Mouse (Mus musculus) kidney, embryonic 16.5 days (tissue): ENCODE measurements around the gene Pacsin3. TPM values are rescaled to one million over a fixed set of nuclear protein-coding genes. Genes with fewer than 3 reads are reported as not detected.

Experiments used
- ATAC-seq: fragments of 200-750 bp; cut with Nextera tagmentation; 2 replicates; pipeline ENCODE4 v1.8.0; 2017; ENCODE audit warnings: moderate TSS enrichment; ENCODE audit not compliant: low FRiP score, low TSS enrichment
- H3K27ac ChIP-seq: fragments of 300-500 bp; sonication (generic); 2 replicates; pipeline ENCODE4 v1.5.1; 2014; ENCODE audit warnings: low read length
- H3K27me3 ChIP-seq: fragments of 300-500 bp; sonication (generic); 2 replicates; pipeline ENCODE4 v1.6.1; 2014; ENCODE audit warnings: low read length, control low read depth, mixed read lengths; ENCODE audit not compliant: insufficient read depth
- H3K36me3 ChIP-seq: fragments of 300-500 bp; sonication (generic); 2 replicates; pipeline ENCODE4 v1.6.1; 2014; ENCODE audit warnings: low read length, control low read depth, mixed read lengths; ENCODE audit not compliant: insufficient read depth
- H3K4me1 ChIP-seq: fragments of 300-500 bp; sonication (generic); 2 replicates; pipeline ENCODE4 v1.6.1; 2014; ENCODE audit warnings: low read length, control low read depth, mixed read lengths; ENCODE audit not compliant: insufficient read depth
- H3K4me2 ChIP-seq: fragments of 300-500 bp; sonication (generic); replicated peaks from 2 replicates; pipeline ENCODE4 v1.6.1; 2014; ENCODE audit warnings: low read depth, low read length
- H3K4me3 ChIP-seq: fragments of 300-500 bp; sonication (generic); 2 replicates; pipeline ENCODE4 v1.5.1; 2014; ENCODE audit warnings: mild to moderate bottlenecking, low read length
- H3K9ac ChIP-seq: fragments of 300-500 bp; sonication (generic); replicated peaks from 2 replicates; pipeline ENCODE4 v1.6.1; 2014; ENCODE audit warnings: low read length
- H3K9me3 ChIP-seq: fragments of 300-500 bp; sonication (generic); 2 replicates; pipeline ENCODE4 v1.6.1; 2016; ENCODE audit warnings: low read length, control low read depth
- WGBS: fragments of 180-500 bp; shearing (Covaris S2); extraction: QIAGEN DNeasy Blood & Tissue Kit; methylation state at CpG from one replicate; pipeline ENCODE4 v1.1.7; 2014; 5-methylcytosine and 5-hydroxymethylcytosine counted together
- polyA plus RNA-seq: library from polyadenylated mRNA; unstranded; fragments of >200 nt; fragmentation: Nextera tagmentation; extraction: Ambion mirVana; gene quantifications from 2 replicates; pipeline ENCODE4 v1.2.1, GENCODE M21; 2015

Pacsin3 gene
- polyA plus RNA-seq, 1 experiment from 2014 or later: 49.6 TPM

DNA sequence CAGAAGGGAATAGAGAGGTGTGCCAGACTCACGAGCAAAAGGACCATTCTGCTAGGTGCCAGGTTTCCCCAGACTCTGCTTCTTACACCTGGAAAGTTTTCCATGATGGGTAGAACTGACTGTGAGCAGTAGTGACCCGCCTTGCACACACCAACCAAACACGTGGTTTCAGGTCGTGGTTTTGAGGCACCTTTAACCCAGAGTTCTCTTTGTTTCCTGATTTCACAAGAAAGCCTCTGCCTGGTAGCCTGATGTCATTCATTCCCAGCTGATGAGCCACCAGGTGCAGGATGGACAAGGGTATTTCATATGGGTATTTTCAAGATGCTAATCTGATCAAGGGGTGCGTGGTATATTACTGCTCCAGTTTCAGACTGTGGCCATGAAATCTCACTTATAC is 13.2 kb upstream of the Pacsin3 start:
- WGBS: 72% methylated on average over 5 of the region's 5 CpGs
- no peaks in the 10 kb centered on the region for H3K4me1 ChIP-seq

DNA sequence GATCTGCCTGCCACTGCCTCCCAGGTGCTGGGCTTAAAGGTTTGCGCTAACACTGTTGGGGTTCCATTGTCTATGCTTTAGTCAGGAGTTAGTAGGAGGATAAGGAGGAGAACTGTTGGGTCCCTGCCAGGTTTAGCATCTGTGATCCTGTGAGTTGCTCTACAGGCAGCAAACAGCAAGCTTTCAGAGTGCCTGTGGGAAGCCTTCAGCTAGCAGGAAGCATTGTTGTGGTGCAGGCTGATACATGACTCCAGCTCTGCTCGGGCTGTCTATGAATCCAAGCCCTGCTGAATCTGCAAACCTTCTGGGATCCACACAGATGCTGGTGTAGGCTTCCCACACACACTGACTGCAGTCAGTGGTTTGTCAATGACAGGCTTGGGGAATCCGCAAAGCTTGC is 12.3 kb upstream of the Pacsin3 start:
- H3K4me3 ChIP-seq: no peak overlapping the region
- no peaks in the 10 kb centered on the region for H3K9me3 ChIP-seq
- H3K4me2 ChIP-seq: no peak overlapping the region
- H3K9ac ChIP-seq: no peak overlapping the region
- H3K36me3 ChIP-seq: no peaks in the 10 kb centered on the region
- no peak for ATAC-seq
- H3K4me1 ChIP-seq: no peaks in the 10 kb centered on the region
- H3K27ac ChIP-seq: no peak overlapping the region
- WGBS: 65% methylated on average over 3 of the region's 3 CpGs
- no peaks in the 10 kb centered on the region for H3K27me3 ChIP-seq

More for the DNA sequence above, 13.2 kb upstream of the Pacsin3 start:
- H3K27ac ChIP-seq: no peak overlapping the region
- no peaks in the 10 kb centered on the region for H3K9me3 ChIP-seq
- H3K4me2 ChIP-seq: no peak overlapping the region
- no peaks in the 10 kb centered on the region for H3K36me3 ChIP-seq
- no peak overlapping the region for H3K9ac ChIP-seq
- no peak for ATAC-seq
- H3K4me3 ChIP-seq: no peak overlapping the region
- no peaks in the 10 kb centered on the region for H3K27me3 ChIP-seq

DNA sequence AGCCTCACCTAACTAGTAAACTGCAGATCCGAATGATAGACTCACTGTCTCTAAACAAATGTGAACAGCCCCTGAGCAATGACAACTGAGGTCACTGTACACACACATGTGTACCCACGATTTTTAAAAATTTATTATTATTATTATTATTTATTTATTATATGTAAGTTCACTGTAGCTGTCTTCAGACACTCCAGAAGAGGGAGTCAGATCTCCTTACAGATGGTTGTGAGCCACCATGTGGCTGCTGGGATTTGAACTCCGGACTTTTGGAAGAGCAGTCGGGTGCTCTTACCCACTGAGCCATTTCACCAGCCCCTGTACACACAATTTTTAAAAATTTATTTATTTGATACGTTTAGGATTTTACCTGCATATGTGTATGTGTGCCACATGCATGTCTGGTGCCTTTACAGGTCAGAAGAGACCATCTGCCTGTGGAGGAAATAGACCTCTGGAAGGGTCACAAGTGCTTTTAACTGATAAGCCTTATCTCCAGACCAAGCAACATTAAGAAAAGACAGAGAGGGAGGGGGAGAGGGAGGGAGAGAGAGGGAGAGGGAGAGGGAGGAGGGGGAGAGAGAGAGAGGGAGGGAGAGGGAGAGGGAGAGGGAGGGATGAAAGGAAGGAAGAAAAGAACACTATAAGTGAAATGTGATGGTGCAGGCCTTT is 11.1 kb upstream of the Pacsin3 start:
- no peak overlapping the region for H3K4me2 ChIP-seq
- 80% methylated on average over 5 of the region's 5 CpGs for WGBS
- no peak overlapping the region for H3K9ac ChIP-seq
- H3K27ac ChIP-seq: no peak overlapping the region
- no peak overlapping the region for H3K4me3 ChIP-seq
- no peaks in the 10 kb centered on the region for H3K36me3 ChIP-seq
- H3K4me1 ChIP-seq: no peaks in the 10 kb centered on the region
- ATAC-seq: no peak
- no peaks in the 10 kb centered on the region for H3K27me3 ChIP-seq
- H3K9me3 ChIP-seq: no peaks in the 10 kb centered on the region

DNA sequence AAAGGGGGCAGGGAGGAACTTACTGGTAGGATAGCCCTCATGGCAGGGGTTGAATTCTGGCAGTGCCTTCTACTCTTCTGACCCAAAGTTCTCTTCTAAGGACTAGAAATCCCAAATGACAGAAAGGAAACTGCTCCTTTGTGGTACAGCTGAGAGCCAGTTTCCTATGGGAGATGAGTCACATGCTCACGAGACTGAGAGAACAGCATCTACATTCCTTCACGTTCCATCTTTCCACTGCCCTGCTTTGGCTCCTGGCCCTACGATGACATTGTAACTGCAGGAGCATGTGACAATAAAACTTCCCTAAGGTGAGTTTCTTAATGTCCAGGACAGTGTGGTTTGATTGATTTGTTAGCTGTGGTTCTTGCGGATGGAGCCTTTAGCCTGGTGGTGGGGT is 7.4 kb upstream of the Pacsin3 start:
- Histone ChIP-seq H3K4me3 (no peak overlapping the region), H3K36me3 (no peaks in the 10 kb centered on the region), H3K4me2 (no peak overlapping the region), H3K9me3 (no peaks in the 10 kb centered on the region), H3K27me3 (no peaks in the 10 kb centered on the region), H3K4me1 (no peaks in the 10 kb centered on the region), H3K9ac (no peak overlapping the region), H3K27ac (no peak overlapping the region)
- WGBS: 84% methylated on average over 4 of the region's 4 CpGs
- ATAC-seq: no peak

DNA sequence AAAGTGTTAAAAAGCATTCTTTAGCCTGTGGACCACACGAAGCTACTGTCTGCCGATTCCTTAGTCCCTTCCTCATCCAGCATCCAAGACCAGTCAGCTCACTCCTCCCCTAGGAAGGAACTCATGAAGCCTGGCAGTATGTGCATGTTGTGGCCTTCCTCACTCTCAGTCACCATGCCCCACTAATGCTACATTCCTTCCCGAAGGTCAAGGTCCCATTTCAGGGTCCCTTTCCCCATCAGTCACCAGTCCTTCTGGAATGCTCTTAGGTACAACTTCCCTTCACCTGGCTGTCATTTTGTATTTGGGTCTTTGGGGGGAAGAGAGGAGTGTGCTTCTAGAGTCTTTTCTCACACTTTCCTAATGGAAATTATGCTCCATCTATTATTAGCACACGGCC is 3.8 kb upstream of the Pacsin3 start:
- Histone ChIP-seq H3K9me3 (no peaks in the 10 kb centered on the region), H3K9ac (no peak overlapping the region), H3K27ac (no peak overlapping the region), H3K4me2 (no peak overlapping the region), H3K36me3 (no peaks in the 10 kb centered on the region), H3K4me1 (peaks cover 19% of the 10 kb centered on the region), H3K27me3 (peaks cover 13% of the 10 kb centered on the region; the same call in 1 of the 2 replicates), H3K4me3 (no peak overlapping the region)
- no peak for ATAC-seq
- 67% methylated on average over 4 of the region's 4 CpGs for WGBS

DNA sequence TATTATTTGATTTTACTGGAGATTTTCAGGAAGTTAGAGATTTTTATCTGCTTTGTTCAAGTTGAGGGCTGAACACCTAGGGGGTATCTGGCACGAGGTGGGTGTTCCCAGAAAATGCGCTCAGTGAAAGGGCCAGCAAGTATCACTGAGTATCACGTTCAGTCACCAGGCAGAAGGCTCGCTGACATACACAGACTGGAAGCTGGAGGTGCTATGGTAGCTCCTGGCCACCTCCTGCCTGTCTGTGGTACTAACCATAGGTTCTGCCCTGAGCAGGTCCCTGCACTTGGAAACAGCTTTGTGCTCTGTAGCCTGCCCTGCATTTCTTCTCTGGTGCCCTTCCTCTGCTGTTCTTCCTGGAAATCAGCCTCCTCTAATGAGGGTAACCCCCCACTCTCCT is 3.2 kb upstream of the Pacsin3 start:
- no peak for ATAC-seq
- Histone ChIP-seq H3K4me2 (no peak overlapping the region), H3K9ac (no peak overlapping the region), H3K4me1 (peaks cover 23% of the 10 kb centered on the region), H3K27ac (no peak overlapping the region), H3K4me3 (no peak overlapping the region), H3K27me3 (peaks cover 13% of the 10 kb centered on the region; the same call in 1 of the 2 replicates), H3K36me3 (no peaks in the 10 kb centered on the region), H3K9me3 (no peaks in the 10 kb centered on the region)
- WGBS: 50% methylated on average over 4 of the region's 4 CpGs

DNA sequence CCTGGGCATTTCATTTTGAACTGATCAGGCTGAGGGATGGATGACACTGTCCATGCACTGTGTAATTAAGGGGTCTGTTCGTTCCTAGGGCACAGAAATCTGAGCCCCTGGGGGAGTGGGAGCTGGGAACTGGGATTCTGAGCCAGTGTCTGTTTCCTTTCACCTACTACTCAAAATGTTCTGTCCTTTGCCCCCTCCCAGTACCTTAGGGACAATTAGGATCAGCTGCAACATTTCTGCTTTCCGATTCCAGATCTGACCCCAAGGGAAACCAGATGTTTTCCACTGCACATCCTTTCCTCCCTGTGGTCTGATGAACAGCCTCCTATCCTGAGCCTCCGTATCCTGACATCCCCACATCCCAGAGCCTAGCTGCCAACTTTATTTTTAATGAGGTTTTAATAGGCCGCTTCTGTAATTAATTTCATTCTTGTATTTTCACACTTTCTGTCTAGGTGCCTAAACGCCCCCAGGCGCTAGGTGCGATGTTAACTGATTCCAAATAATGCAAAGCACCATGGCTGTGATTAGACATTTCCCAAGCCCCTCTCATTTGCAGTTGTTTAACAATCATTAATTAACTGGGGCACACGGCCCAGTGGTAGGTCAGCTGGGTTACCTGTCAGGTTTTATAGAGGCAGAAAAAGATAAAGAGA is 901 bp upstream of the Pacsin3 start:
- Histone ChIP-seq H3K27me3 (peaks cover 13% of the 10 kb centered on the region; the same call in 1 of the 2 replicates), H3K36me3 (no peaks in the 10 kb centered on the region), H3K9ac (no peak overlapping the region), H3K4me1 (peaks cover 34% of the 10 kb centered on the region), H3K4me2 (peak overlapping the region; percentile 90; the same call in 1 of the 2 replicates), H3K27ac (no peak overlapping the region), H3K9me3 (no peaks in the 10 kb centered on the region), H3K4me3 (no peak overlapping the region)
- no peak for ATAC-seq
- 21% methylated on average over 8 of the region's 8 CpGs for WGBS

DNA sequence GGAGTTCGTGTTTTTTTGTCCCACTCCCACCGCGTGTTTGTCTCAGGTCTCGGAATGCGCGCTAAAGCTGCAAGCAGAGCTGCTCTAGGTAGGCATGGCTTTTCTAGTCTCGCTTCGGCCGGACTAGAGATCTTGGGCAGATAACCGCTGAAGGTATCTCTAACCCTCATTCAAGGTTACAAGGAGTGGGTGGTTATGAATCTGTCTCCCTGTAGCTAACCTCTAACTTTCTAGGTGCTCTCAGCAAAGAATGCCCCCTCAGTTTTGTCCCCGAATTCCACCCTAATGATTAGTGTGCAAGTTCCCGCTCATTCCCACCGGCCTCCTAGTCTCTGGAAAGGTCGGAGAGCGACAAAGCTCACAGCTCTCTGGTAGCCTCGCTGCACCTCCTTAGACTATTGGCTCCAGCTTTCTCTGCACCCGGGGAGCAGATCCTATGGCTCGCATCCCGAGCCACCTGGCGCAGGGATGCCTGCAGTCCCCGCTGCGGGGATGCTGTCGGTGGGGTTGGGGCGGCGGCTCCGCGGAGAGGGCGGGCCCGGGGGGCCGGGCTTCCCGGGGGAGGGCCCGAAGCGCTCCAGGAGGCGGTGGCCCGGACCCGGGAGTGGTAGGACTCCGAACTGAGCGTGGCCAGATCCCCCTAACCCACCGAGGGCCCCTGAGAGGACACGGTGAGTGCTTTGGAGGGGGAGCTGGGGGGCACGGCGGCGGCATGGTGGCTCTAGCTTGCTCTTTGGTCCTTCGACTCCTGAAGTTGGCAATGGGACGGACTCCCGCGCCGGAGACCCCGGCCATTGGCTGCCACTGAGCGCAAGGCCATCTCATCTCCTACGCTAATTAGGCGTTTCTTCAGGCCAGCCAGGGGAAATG is 737 bp downstream of the Pacsin3 start:
- peaks cover 34% of the 10 kb centered on the region for H3K4me1 ChIP-seq
- ATAC-seq: peak; percentile 77
- under 1% methylated on average over 46 of the region's 52 CpGs for WGBS
- H3K27me3 ChIP-seq: peaks cover 13% of the 10 kb centered on the region; the same call in 1 of the 2 replicates
- H3K9ac ChIP-seq: peak overlapping the region; percentile 72
- H3K9me3 ChIP-seq: no peaks in the 10 kb centered on the region
- H3K27ac ChIP-seq: peak overlapping the region; percentile 83
- H3K36me3 ChIP-seq: peaks cover 4% of the 10 kb centered on the region; the same call in 1 of the 2 replicates
- H3K4me2 ChIP-seq: peak overlapping the region; percentile 90
- peak overlapping the region; percentile 71 for H3K4me3 ChIP-seq

DNA sequence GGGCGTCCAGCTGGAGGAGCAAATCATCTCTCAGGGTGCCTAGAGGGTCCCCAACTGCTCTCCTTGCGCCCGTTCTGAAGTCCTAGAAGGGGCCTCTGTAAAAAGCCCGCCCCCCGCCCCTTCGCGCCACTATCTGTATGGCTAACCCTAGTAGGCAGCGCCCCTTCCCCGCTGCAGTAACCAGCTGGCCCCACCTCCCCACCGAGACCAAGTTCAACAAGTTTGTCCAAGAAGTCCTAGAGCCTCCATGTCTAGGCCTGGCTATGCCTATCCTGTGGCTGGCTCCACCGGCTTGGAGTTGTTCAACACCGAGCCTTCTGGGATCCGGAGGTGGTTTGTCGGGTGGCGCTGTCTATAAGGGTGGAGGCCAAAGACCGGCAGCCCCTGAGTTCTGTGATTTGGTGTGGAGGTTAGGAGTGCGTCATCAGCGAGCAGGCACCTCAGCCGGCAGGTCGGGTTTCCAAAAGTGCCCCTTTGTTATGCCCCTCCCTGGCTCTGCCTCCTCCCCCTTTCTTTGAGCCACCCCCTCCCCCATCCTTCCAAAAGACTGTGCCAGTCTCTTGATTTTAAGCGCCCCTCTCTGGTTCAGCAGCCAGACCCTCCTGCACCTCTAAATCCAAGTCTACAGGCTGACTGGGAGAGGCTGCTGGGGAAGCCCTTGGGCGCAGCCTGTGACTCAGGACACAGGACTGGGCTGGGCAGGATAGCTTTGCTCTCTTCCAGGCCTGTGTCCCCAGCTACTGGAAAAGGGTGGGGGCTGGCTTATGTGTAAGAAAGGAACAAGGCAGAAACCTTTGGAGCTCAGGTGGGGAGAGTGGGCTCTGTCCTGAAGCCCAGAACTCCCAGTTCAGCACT is 1.6 kb downstream of the Pacsin3 start:
- Histone ChIP-seq H3K27ac (peak overlapping the region; percentile 83), H3K9me3 (no peaks in the 10 kb centered on the region), H3K4me2 (peak overlapping the region; percentile 90), H3K9ac (peak overlapping the region; percentile 72), H3K27me3 (peaks cover 13% of the 10 kb centered on the region; the same call in 1 of the 2 replicates), H3K4me3 (peak overlapping the region; percentile 71), H3K4me1 (peaks cover 34% of the 10 kb centered on the region), H3K36me3 (peaks cover 4% of the 10 kb centered on the region; the same call in 1 of the 2 replicates)
- peak; percentile 84 for ATAC-seq
- WGBS: under 1% methylated on average over 22 of the region's 22 CpGs
